8 mouse cellular contexts compared by ENCODE assay signal in genomic region chr4:124985671-124986602, GRCm38 (mm10). TPM values are rescaled to one million over a fixed set of nuclear protein-coding genes. Genes with fewer than 3 reads are reported as not detected.
A peak's percentile ranks its signal among the peaks of the same experiment; 100 is the strongest.
DNase-seq lines count a peak whose midpoint lies in the region; ATAC-seq and TF ChIP-seq lines count a peak whose summit lies in the region.

TSS of gene Rspo1 (plus strand) at chr4:124986430.

- peak; percentile 14 for DNase-seq in gastrocnemius, postnatal 10 days
- no peak for DNase-seq in gastrocnemius, postnatal 4 days (ENCODE audit: low spot score in 2 of 2)
- DNase-seq in ES-E14 (ENCODE audit: low read depth, low spot score) = no peak
- DNase-seq in forebrain, postnatal 0 days = no peak
- DNase-seq in limb, embryonic 10.5 days (ENCODE audit: low spot score) = peak; percentile 54
- no peak for DNase-seq in thymus, adult 2 months
- DNase-seq in Muller cell, postnatal 12 days (ENCODE audit: inconsistent ontology term) = no peak

- peaks cover 2 to 15% of the 10 kb centered on the region in 2 experiments; a peak in 2 of 4 replicates for H3K4me1 ChIP-seq in ES-E14 (ENCODE audit: control insufficient read depth in 2 of 2, insufficient read depth in 2 of 2, low read length in 2 of 2, poor library complexity in 1 of 2)
- H3K4me1 ChIP-seq in forebrain, postnatal 0 days (ENCODE audit: insufficient read depth) = no peaks in the 10 kb centered on the region; the same call in 1 of the 2 replicates
- H3K4me1 ChIP-seq in limb, embryonic 10.5 days = peaks cover 70% of the 10 kb centered on the region
- peaks cover 36% of the 10 kb centered on the region for H3K4me1 ChIP-seq in midbrain, embryonic 15.5 days
- H3K4me1 ChIP-seq in thymus, adult 2 months (replicated peaks; ENCODE audit: control insufficient read depth, insufficient read depth, low read length) = no peaks in the 10 kb centered on the region

- in situ Hi-C loops in ES-E14 (cut with MboI; ENCODE audit: low sequenced_read_pairs in 2 of 2, unreplicated experiment in 2 of 2) = no loop called here

- peak within 1 kb of the TSS; percentile 45 for H3K4me2 ChIP-seq in forebrain, postnatal 0 days (ENCODE audit: low read depth)
- H3K4me2 ChIP-seq in midbrain, embryonic 15.5 days = peak within 1 kb of the TSS; percentile 46

- ATAC-seq in forebrain, postnatal 0 days = 0 out of 2 replicates have a peak, but pooled peaks have one; percentile 11
- no peak for ATAC-seq in midbrain, embryonic 15.5 days (replicated peaks)

- H3K9me3 ChIP-seq in ES-E14 (ENCODE audit: control insufficient read depth, insufficient read depth, low read depth, low read length) = no peaks in the 10 kb centered on the region
- no peaks in the 10 kb centered on the region for H3K9me3 ChIP-seq in forebrain, postnatal 0 days (ENCODE audit: low read length)
- no peaks in the 10 kb centered on the region for H3K9me3 ChIP-seq in limb, embryonic 10.5 days (replicated peaks)
- H3K9me3 ChIP-seq in midbrain, embryonic 15.5 days = no peaks in the 10 kb centered on the region

- no peak for TF ChIP-seq POLR2A in thymus, adult 2 months (IDR thresholded peaks at IDR 0.05; ENCODE audit: control insufficient read depth, extremely low read depth, insufficient read depth, low read length, poor library complexity)

- 1% methylated on average over 59 of the region's 62 CpGs for WGBS in forebrain, postnatal 0 days
- WGBS in limb, embryonic 10.5 days = under 1% methylated on average over 57 of the region's 62 CpGs
- WGBS in midbrain, embryonic 15.5 days = 1% methylated on average over 54 of the region's 62 CpGs
- WGBS in thymus, adult 2 months = 5% methylated on average over 62 of the region's 62 CpGs

- H3K27ac ChIP-seq in ES-E14 (ENCODE audit: insufficient read depth, low read depth, low read length, poor library complexity, severe bottlenecking) = no peak within 1 kb of the TSS
- H3K27ac ChIP-seq in forebrain, postnatal 0 days (ENCODE audit: low read depth, low read length) = no peak within 1 kb of the TSS
- peak within 1 kb of the TSS; percentile 58; the same call in 1 of the 2 replicates for H3K27ac ChIP-seq in limb, embryonic 10.5 days
- H3K27ac ChIP-seq in midbrain, embryonic 15.5 days = no peak within 1 kb of the TSS
- H3K27ac ChIP-seq in thymus, adult 2 months (ENCODE audit: control insufficient read depth, insufficient read depth, low read length) = no peak within 1 kb of the TSS

- TF ChIP-seq CTCF in forebrain, postnatal 0 days (IDR thresholded peaks at IDR 0.05; ENCODE audit: low read depth) = no peak
- no peak for TF ChIP-seq CTCF in thymus, adult 2 months (IDR thresholded peaks at IDR 0.05; ENCODE audit: borderline replicate concordance, control insufficient read depth, extremely low read depth, insufficient read depth, low read length, poor library complexity)

- no peaks in the 10 kb centered on the region for H3K36me3 ChIP-seq in ES-E14 (ENCODE audit: control insufficient read depth, insufficient read depth, low read length, poor library complexity, severe bottlenecking)
- no peaks in the 10 kb centered on the region for H3K36me3 ChIP-seq in forebrain, postnatal 0 days (ENCODE audit: insufficient read depth)
- no peaks in the 10 kb centered on the region for H3K36me3 ChIP-seq in limb, embryonic 10.5 days
- H3K36me3 ChIP-seq in midbrain, embryonic 15.5 days (replicated peaks) = no peaks in the 10 kb centered on the region
- no peaks in the 10 kb centered on the region for H3K36me3 ChIP-seq in thymus, adult 2 months (ENCODE audit: control insufficient read depth, insufficient read depth, low read length)

- H3K27me3 ChIP-seq in forebrain, postnatal 0 days (ENCODE audit: insufficient read depth, low read length) = peaks cover 72% of the 10 kb centered on the region
- peaks cover 100% of the 10 kb centered on the region for H3K27me3 ChIP-seq in limb, embryonic 10.5 days (ENCODE audit: low read depth, poor library complexity, severe bottlenecking)
- H3K27me3 ChIP-seq in midbrain, embryonic 15.5 days (replicated peaks) = peaks cover 72% of the 10 kb centered on the region
- H3K27me3 ChIP-seq in thymus, adult 2 months (ENCODE audit: control insufficient read depth, insufficient read depth, low read length) = peaks cover 13% of the 10 kb centered on the region

- H3K9ac ChIP-seq in ES-E14 (ENCODE audit: insufficient read depth, low read depth, low read length, poor library complexity, severe bottlenecking) = peak within 1 kb of the TSS; percentile 66
- no peak within 1 kb of the TSS for H3K9ac ChIP-seq in forebrain, postnatal 0 days
- H3K9ac ChIP-seq in midbrain, embryonic 15.5 days = no peak within 1 kb of the TSS

- H3K4me3 ChIP-seq in ES-E14 (ENCODE audit: insufficient read depth in 1 of 2, low read depth in 1 of 2, low read length in 2 of 2, poor library complexity in 1 of 2, severe bottlenecking in 1 of 2) = peak within 1 kb of the TSS; percentile 64 to 80
- peak within 1 kb of the TSS; percentile 28 for H3K4me3 ChIP-seq in forebrain, postnatal 0 days (ENCODE audit: low read depth, low read length)
- H3K4me3 ChIP-seq in limb, embryonic 10.5 days = peak within 1 kb of the TSS; percentile 51
- H3K4me3 ChIP-seq in midbrain, embryonic 15.5 days = peak within 1 kb of the TSS; percentile 36
- no peak within 1 kb of the TSS for H3K4me3 ChIP-seq in thymus, adult 2 months (ENCODE audit: control insufficient read depth, insufficient read depth, low read length)

TF ChIP-seq in ES-E14, 5 proteins besides CTCF, POLR2A, EP300 and RAD21:
- no peak for TF ChIP-seq MAFK (IDR thresholded peaks at IDR 0.05; ENCODE audit: insufficient read depth, low read depth, low read length)
- TF ChIP-seq ZC3H11A (IDR thresholded peaks at IDR 0.05; ENCODE audit: borderline replicate concordance, low read depth, low read length) = no peak
- no peak for TF ChIP-seq HCFC1 (IDR thresholded peaks at IDR 0.05; ENCODE audit: borderline replicate concordance, insufficient read depth, low read length)
- no peak for TF ChIP-seq CHD2 (IDR thresholded peaks at IDR 0.05; ENCODE audit: low read depth, low read length)
- no peak for TF ChIP-seq ZNF384 (IDR thresholded peaks at IDR 0.05; ENCODE audit: low read depth, low read length)

RNA-seq across cellular contexts. Expression of gene Rspo1, which starts in this region (rescaled TPM):
- total RNA-seq in gastrocnemius, postnatal 10 days (2021) = under 1 TPM; 0.47 to 0.65 TPM
- total RNA-seq in gastrocnemius, postnatal 4 days (2021) = 1 to 10 TPM in 1 of 2 experiments, under 1 TPM in 1; 0.54 to 1.1 TPM
- 3.3 and 4.2 TPM in 2 replicates for total RNA-seq in ES-E14 (2012; rRNA removed)
- 0.77 and 2.4 TPM in 2 replicates for total RNA-seq in forebrain, postnatal 0 days (2014; rRNA removed)
- polyA plus RNA-seq in forebrain, postnatal 0 days (2015; fragmentation: Nextera tagmentation; extraction: Ambion mirVana) = 0.87 and 1.9 TPM in 2 replicates
- polyA plus RNA-seq in limb, embryonic 10.5 days (2016; fragmentation: Nextera tagmentation; extraction: Ambion mirVana) = 4.8 and 6.3 TPM in 2 replicates
- polyA plus RNA-seq in midbrain, embryonic 15.5 days (2015; fragmentation: Nextera tagmentation; extraction: Ambion mirVana) = 2.4 and 3.7 TPM in 2 replicates
- polyA plus RNA-seq in thymus, adult 2 months (2012; rRNA removed) = 2.2 and 2.3 TPM in 2 replicates

Comparison
In these comparisons a context has a peak if more than half of its experiments do, and no peak if none do; other contexts are left out.
1. Peak in DNase-seq in gastrocnemius, postnatal 10 days; RNA of the gene not detected or under 1 TPM.